Mouse (Mus musculus): ENCODE results near the gene Pdk4. TPM values are rescaled to one million over a fixed set of nuclear protein-coding genes. Genes with fewer than 3 reads are reported as not detected.

Pdk4 gene
- polyA plus RNA-seq (2014; fragmentation: Illumina TruSeq; extraction: RNeasy Lipid Tissue Mini Kit (QIAGEN cat#74804)), result 38.8 TPM

DNA sequence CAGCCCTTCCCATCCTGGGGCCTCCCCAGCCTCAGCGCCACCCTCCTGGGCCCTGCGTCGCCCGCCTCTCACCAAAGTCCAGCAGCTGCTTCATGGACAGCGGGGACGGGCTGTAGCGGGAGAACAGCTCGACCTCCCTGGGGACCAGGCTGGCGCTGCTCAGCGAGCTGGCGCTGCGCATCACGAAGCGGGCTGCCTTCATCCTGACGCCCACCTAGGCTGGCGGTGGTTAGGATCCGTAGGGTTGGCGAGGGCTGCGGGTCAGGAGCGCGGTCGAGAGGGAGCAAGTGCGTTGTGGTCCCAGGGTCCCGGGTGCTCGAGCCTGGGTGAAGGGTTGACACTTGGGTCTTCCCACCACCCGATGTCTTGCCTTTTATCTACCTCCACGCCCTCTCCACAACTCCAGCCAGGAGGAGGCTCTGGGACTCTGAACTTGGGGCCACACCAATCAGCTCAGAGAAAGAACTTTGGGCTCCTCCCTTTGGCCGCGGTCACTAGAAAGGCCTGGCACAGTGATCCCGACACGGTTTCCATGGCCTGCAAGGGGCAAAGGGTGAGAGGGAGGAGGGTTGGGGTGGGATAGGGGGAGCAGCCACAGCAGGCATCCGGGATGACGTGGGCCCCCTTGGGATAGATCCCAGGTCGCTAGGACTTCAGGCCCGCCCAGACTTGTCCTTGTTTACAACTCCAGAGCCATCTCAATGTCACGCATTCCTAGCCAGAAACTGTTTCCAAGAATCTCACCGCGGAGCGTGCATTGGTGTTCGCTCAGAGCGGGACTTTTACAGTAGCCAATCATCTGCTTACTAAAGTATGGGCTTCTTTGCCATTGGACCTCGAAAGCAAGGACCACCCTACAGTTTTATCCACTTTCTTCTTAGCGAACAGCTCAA, at the start of gene Pdk4:
TSS of gene Pdk4 (minus strand) at position 349 of the 893 bp plus-strand sequence.

Other genes with a start within 250 kb of the Pdk4 start
- gene Pon3, start 240.0 kb downstream of the Pdk4 start, polyA plus RNA-seq (2014; fragmentation: Illumina TruSeq; extraction: RNeasy Lipid Tissue Mini Kit (QIAGEN cat#74804)), result 111 TPM
- 80.0 TPM for gene Pon2, start 197.9 kb downstream of the Pdk4 start, polyA plus RNA-seq (2014; fragmentation: Illumina TruSeq; extraction: RNeasy Lipid Tissue Mini Kit (QIAGEN cat#74804))
- gene Asb4, start 112.9 kb downstream of the Pdk4 start, polyA plus RNA-seq (2014; fragmentation: Illumina TruSeq; extraction: RNeasy Lipid Tissue Mini Kit (QIAGEN cat#74804)), result 21.4 TPM
- 16.1 TPM for gene Dync1i1, start 229.3 kb upstream of the Pdk4 start, polyA plus RNA-seq (2014; fragmentation: Illumina TruSeq; extraction: RNeasy Lipid Tissue Mini Kit (QIAGEN cat#74804))